Mouse (Mus musculus): Measurements from ENCODE around the gene Sypl2. TPM values are rescaled to one million over a fixed set of nuclear protein-coding genes. Genes with fewer than 3 reads are reported as not detected.

The Sypl2 gene
- polyA plus RNA-seq, 1 experiment: 0.16 TPM

DNA sequence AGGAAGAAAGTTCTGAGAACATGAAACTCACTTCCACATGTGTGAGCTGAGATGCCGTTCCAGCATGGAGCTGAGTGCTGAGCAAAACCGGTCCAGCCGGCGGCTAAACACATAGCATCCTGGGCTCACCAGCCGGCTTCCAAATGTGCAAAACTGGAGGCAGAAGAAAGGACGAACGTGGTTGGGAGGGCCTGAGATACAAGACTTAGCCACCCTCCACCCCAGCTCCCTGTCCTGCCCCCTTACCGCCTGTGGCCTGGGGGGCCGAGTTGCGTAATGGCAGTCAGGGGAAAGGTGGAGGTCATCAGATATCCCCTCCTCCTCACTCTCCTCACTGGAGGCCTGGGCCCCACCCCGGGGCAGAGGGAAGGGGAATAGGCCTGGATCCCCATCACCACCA, 22.0 kb downstream of the Sypl2 start:
- Histone ChIP-seq H3K27ac (ENCODE audit: insufficient read depth, low read length) (no peak overlapping the region), H3K4me3 (ENCODE audit: extremely low read depth, insufficient read depth, insufficient read length) (no peak overlapping the region), H3K4me1 (ENCODE audit: control insufficient read depth, insufficient read depth, insufficient read length) (peaks cover 8% of the 10 kb centered on the region; the same call in 1 of the 2 replicates), H3K36me3 (ENCODE audit: control insufficient read depth, insufficient read depth, low read length) (no peaks in the 10 kb centered on the region), H3K27me3 (ENCODE audit: control insufficient read depth, insufficient read depth, low read length) (no peaks in the 10 kb centered on the region)
- DNase-seq (ENCODE audit: low read depth in 1 of 2, low spot score in 2 of 2): no peak
- TF ChIP-seq POLR2A (IDR thresholded peaks at IDR 0.05; ENCODE audit: low read depth, low read length) (no peak), CTCF (IDR thresholded peaks at IDR 0.05; ENCODE audit: extremely low read depth, insufficient read depth, insufficient read length, insufficient replicate concordance) (no peak)
- 86% methylated on average over 11 of the region's 11 CpGs for WGBS

- peak; percentile 74; the same call in 1 of the 2 replicates for TF ChIP-seq CTCF (IDR thresholded peaks at IDR 0.05; ENCODE audit: extremely low read depth, insufficient read depth, insufficient read length, insufficient replicate concordance)
- TF ChIP-seq POLR2A (IDR thresholded peaks at IDR 0.05; ENCODE audit: low read depth, low read length): no peak
- 85% methylated on average over 11 of the region's 11 CpGs for WGBS
Observed at GRCm38 (mm10) chr3:108203621-108204325, 22.7 kb downstream of the Sypl2 start.

GRCm38 (mm10) chr3:108203212-108203611, 23.2 kb downstream of the Sypl2 start:
- Histone ChIP-seq H3K27me3 (ENCODE audit: control insufficient read depth, insufficient read depth, low read length) (no peaks in the 10 kb centered on the region), H3K4me3 (ENCODE audit: extremely low read depth, insufficient read depth, insufficient read length) (no peak overlapping the region), H3K27ac (ENCODE audit: insufficient read depth, low read length) (no peak overlapping the region), H3K4me1 (ENCODE audit: control insufficient read depth, insufficient read depth, insufficient read length) (peaks cover 9% of the 10 kb centered on the region; the same call in 1 of the 2 replicates), H3K36me3 (ENCODE audit: control insufficient read depth, insufficient read depth, low read length) (no peaks in the 10 kb centered on the region)
- 91% methylated on average over 13 of the region's 13 CpGs for WGBS
- TF ChIP-seq CTCF (IDR thresholded peaks at IDR 0.05; ENCODE audit: extremely low read depth, insufficient read depth, insufficient read length, insufficient replicate concordance) (no peak), POLR2A (IDR thresholded peaks at IDR 0.05; ENCODE audit: low read depth, low read length) (no peak)
- no peak for DNase-seq (ENCODE audit: low read depth in 1 of 2, low spot score in 2 of 2)

More at GRCm38 (mm10) chr3:108203621-108204325, 22.7 kb downstream of the Sypl2 start:
- Histone ChIP-seq H3K27me3 (ENCODE audit: control insufficient read depth, insufficient read depth, low read length) (no peaks in the 10 kb centered on the region), H3K4me1 (ENCODE audit: control insufficient read depth, insufficient read depth, insufficient read length) (peaks cover 9% of the 10 kb centered on the region; the same call in 1 of the 2 replicates), H3K27ac (ENCODE audit: insufficient read depth, low read length) (no peak overlapping the region), H3K36me3 (ENCODE audit: control insufficient read depth, insufficient read depth, low read length) (no peaks in the 10 kb centered on the region), H3K4me3 (ENCODE audit: extremely low read depth, insufficient read depth, insufficient read length) (no peak overlapping the region)
- DNase-seq (ENCODE audit: low read depth in 1 of 2, low spot score in 2 of 2): peak; percentile 41 to 76

DNA sequence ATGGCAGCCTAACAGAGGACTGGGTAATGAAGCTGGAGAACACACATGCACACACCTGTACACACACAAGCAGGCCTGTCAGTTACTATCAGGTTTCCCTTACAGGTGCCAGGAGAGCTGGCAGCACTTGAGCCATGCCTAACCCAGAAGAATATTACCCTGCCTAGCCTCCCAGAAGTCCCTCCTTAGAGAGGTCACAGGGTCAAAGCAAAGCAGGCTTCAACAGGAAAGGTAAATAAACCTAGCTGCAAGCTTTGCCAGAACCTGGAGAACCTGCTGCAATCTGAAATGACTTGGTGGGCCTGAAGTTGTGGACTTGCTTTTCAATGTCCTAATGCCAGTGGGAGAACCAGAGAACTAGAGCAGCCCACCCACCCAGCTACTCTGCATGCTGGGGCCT, 23.9 kb downstream of the Sypl2 start:
- Histone ChIP-seq H3K27ac (ENCODE audit: insufficient read depth, low read length) (no peak overlapping the region), H3K4me1 (ENCODE audit: control insufficient read depth, insufficient read depth, insufficient read length) (peaks cover 9% of the 10 kb centered on the region; the same call in 1 of the 2 replicates), H3K36me3 (ENCODE audit: control insufficient read depth, insufficient read depth, low read length) (no peaks in the 10 kb centered on the region), H3K27me3 (ENCODE audit: control insufficient read depth, insufficient read depth, low read length) (no peaks in the 10 kb centered on the region), H3K4me3 (ENCODE audit: extremely low read depth, insufficient read depth, insufficient read length) (no peak overlapping the region)
- DNase-seq (ENCODE audit: low read depth in 1 of 2, low spot score in 2 of 2): no peak
- TF ChIP-seq CTCF (IDR thresholded peaks at IDR 0.05; ENCODE audit: extremely low read depth, insufficient read depth, insufficient read length, insufficient replicate concordance): no peak
- TF ChIP-seq POLR2A (IDR thresholded peaks at IDR 0.05; ENCODE audit: low read depth, low read length): no peak

DNA sequence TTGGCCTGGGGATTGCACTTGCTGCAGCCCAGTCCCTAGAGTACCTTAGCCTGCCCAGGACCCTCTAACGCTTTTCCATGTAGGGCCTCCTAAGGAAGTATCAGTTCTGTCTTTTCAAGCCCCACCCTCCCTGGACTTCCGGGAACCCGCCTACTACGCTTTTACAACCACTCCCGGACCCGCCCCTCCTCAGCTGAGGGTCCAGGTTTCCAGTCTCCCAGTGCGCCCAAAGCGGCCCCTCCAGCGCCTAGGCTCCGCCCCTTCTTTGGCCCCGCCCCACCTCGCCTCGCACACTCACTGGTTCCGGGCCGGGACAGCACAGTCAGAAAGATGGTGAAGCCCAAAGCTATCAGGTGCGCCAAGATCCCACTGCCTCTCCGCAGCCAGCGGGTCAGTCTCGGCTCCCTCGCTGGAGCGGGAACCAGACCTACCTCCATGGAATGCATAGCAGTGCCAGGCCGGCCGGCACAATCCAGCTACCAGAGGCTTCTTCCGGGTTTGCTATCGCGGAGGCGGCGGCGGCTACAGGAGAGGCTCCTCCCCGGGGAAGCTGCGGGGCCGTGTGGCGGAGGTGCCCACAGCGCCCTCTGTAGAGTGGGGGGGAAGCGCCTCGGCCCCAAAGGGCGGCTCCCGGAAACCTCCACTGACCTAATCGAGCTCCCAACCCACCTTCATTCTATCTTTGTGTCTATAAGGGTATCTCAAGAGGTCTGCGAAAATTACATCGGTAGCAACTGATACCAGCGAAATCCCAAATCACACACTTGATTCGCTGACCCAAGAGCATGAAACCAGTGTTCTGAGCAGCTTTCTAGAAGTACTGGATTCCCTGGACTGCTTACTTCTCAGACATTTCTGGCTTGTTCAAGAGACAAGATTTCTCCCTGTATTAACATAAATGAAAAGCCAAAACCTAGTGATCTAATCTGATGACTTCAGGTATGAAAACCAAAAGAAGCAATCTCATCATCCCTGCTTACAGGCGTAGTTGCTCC, 25.8 kb downstream of the Sypl2 start, which contains the start of gene Cyb561d1:
Cyb561d1 (minus strand) TSS at position 884 of the 995 bp plus-strand sequence.
- peak; percentile 77 to 93 for DNase-seq (ENCODE audit: low read depth in 1 of 2, low spot score in 2 of 2)
- WGBS: 3% methylated on average over 44 of the region's 44 CpGs
- Histone ChIP-seq H3K36me3 (ENCODE audit: control insufficient read depth, insufficient read depth, low read length) (peaks cover 1% of the 10 kb centered on the region; the same call in 1 of the 2 replicates), H3K27ac (ENCODE audit: insufficient read depth, low read length) (peak within 1 kb of the TSS; percentile 97), H3K27me3 (ENCODE audit: control insufficient read depth, insufficient read depth, low read length) (no peaks in the 10 kb centered on the region), H3K4me3 (ENCODE audit: extremely low read depth, insufficient read depth, insufficient read length) (peak within 1 kb of the TSS; percentile 93), H3K4me1 (ENCODE audit: control insufficient read depth, insufficient read depth, insufficient read length) (peaks cover 9% of the 10 kb centered on the region; the same call in 1 of the 2 replicates)
- peak; percentile 52; the same call in 1 of the 2 replicates for TF ChIP-seq CTCF (IDR thresholded peaks at IDR 0.05; ENCODE audit: extremely low read depth, insufficient read depth, insufficient read length, insufficient replicate concordance)
- peak; percentile 40 for TF ChIP-seq POLR2A (IDR thresholded peaks at IDR 0.05; ENCODE audit: low read depth, low read length)

GRCm38 (mm10) chr3:108199231-108199630, 27.2 kb downstream of the Sypl2 start:
- whole genome bisulfite sequencing: 92% methylated on average over 6 of the region's 6 CpGs
- H3K4me1 ChIP-seq (ENCODE audit: control insufficient read depth, insufficient read depth, insufficient read length): peaks cover 9% of the 10 kb centered on the region; the same call in 1 of the 2 replicates
- no peak overlapping the region for H3K4me3 ChIP-seq (ENCODE audit: extremely low read depth, insufficient read depth, insufficient read length)
- peaks cover 1% of the 10 kb centered on the region; the same call in 1 of the 2 replicates for H3K36me3 ChIP-seq (ENCODE audit: control insufficient read depth, insufficient read depth, low read length)
- no peak for TF ChIP-seq CTCF (IDR thresholded peaks at IDR 0.05; ENCODE audit: extremely low read depth, insufficient read depth, insufficient read length, insufficient replicate concordance)
- TF ChIP-seq POLR2A (IDR thresholded peaks at IDR 0.05; ENCODE audit: low read depth, low read length): no peak
- no peak for DNase-seq (ENCODE audit: low read depth in 1 of 2, low spot score in 2 of 2)
- H3K27ac ChIP-seq (ENCODE audit: insufficient read depth, low read length): no peak overlapping the region
- no peaks in the 10 kb centered on the region for H3K27me3 ChIP-seq (ENCODE audit: control insufficient read depth, insufficient read depth, low read length)

All from spleen, adult 2 months (tissue).